Mouse (Mus musculus): ENCODE measurements around the gene Tuba3a.
"Not testable (repeated sequence)": the region's sequence is repeated elsewhere in the genome, so short reads cannot be mapped to it uniquely, and the experiment has no call there.

Gene Tuba3a

DNA sequence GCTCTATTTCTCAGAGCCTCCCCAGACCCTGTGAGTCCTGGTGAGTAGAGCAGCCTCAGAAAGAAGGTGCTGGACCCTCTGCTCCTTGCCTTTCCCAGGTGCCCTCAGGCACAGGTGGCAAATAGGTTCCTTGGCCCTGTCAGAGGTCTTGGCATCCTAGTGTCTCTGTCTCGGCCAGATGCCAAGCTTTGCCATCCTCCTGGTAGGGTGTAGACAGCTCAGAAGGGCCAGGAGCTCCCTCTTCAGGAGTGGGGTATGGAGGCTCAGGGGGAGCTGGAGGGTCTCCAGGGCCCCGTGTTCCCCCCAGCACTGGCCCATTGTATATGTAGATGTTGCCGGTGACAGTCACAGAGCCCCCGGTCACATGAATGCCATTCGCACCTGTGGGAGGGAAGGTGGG, 21.2 kb upstream of the Tuba3a start:
- DNase-seq (ENCODE audit: low spot score) = no peak

DNA sequence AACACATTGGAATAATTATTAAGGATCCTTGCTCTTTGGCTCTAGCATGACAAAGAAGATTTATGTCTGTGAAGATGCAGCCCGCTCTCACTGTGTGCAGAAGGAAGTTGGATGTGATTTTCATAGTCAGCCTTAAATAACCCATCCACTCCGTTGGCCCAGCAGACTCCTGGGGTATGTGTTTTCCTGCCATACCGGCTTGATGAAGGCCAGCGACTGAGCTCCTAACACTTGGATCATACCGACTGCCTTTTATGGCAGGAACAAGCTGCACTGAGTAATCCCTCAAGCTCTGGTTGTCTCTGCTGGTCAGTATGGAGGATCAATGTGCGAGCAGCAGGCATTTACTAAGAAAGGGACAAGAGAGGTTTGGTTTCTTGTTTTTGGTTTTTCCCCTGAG, 19.6 kb upstream of the Tuba3a start:
- DNase-seq (ENCODE audit: low spot score) = peak; percentile 38

DNA sequence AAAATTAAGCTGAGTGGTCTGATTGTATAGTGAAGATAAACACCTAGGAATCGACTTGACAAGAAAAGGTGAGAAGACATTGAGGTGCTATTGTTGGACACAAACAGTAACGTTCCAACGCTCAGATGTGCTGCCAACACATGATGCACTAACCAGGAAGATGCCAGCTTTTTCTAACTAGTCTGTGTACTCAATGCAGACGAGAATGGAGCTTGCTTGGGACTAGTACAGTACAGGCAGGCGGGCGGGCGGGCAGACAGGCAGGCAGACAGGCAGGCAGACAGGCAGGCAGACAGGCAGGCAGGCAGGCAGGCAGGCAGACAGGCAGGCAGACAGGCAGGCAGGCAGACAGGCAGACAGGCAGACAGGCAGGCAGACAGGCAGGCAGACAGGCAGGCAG, 18.6 kb upstream of the Tuba3a start:
- not testable (repeated sequence) for DNase-seq (ENCODE audit: low spot score)

DNA sequence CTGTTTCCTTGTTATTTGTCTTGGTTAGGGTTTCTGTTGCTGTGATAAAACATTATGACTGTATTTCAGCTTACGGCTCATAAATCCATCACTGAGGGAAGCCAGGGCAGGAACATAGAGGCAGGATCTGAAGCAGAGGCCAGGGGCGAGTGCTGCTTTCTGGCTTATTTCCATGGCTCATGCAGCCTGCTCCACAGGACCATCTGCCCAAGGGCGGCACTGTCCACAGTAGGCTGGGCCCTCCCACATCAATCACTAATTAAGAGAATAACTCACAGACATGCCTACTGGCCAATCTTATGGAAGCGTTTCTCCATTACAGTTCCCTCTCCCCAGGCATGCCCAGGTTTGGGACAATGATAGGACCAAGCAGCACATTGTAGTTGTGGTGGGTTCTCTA, 17.4 kb upstream of the Tuba3a start:
- DNase-seq (ENCODE audit: low spot score) = no peak

DNA sequence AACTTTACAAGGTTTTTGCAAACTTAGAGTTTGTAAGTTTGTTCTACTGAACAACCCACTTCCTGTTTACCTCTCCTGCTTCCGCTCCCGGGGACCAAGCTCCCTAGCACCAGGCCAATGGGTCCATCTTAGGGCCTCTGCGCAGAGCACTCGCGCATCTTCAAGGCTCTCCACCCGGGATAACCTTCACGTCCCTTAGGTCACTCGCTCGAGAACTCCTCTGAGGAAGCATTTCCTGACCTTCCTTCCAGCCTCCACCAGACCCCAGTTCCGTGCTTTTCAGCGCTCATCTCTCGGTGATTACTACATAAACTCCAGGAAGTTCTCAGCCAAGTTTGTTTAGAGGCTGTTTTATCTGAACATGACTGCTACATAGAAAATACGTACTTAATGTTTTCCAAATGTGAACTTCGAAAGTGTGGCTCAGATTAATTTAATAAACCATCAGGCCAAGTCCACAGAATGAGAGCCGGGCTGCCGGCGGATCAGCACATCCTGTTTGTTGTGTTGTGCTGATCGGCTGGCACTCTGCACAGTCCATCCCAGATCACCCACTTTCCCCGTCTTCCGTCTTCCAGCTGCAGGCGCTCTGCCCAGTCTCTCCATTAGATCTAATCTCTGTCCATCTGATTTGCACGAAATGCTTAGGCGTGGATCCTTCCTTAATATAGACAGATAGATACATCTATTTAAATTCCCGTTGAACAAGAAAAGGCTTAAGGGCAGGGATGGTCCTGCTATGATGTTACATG, 16.6 kb upstream of the Tuba3a start:
- DNase-seq (ENCODE audit: low spot score) = no peak

GRCm38 (mm10) chr6:125300982-125301381, 15.1 kb upstream of the Tuba3a start:
- no peak for DNase-seq (ENCODE audit: low spot score)

DNA sequence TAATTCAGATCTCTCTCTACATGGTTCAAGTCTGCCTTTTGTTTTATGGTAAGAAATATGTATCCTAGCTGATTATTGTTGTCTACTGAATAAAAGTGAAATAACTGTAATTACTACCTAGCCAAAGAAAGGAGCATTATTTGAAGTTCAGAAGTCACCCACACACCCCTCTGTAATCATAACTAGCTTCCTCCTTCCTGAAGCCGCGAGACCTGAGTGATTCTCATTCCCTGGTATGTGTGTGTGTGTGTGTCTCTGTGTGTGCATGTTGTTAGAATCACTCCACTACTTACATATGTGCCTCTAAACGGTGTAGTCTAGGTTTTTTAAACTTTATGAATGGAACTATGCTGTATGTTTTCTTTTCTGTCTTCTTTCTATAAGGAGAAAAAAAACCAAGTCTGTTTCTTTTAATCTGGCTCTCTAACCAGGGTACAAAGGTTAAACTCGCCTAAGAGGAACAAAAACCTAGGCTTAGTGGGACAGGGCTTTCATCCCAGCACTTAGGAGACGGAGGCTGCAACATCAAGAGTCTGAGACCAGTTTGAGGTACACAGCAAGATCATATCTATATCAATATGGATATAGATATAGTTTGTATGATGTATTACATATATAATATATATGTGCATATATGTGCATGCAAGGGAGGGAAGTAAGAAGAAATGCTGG, 11.4 kb upstream of the Tuba3a start:
- DNase-seq (ENCODE audit: low spot score) = no peak

GRCm38 (mm10) chr6:125294049-125294448, 8.2 kb upstream of the Tuba3a start:
- DNase-seq (ENCODE audit: low spot score) = no peak

DNA sequence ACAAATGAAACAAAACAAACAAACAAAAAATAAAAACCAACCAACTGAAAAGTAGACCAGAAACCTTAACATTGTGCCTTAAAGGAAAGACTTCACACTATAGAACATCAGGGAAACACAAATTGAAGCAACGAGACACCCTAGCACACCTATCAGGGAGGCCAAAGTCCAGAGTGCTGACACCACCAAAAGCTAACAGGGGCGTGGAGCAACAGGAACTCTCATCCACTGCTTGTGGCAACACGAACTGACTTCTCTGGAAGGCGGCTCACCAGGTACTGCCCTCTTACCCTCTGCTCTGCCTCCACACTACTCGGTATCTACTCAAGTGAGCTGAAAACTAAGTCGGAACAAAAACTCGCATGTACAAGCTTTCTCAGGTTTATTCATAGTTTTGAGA, 6.4 kb upstream of the Tuba3a start:
- DNase-seq (ENCODE audit: low spot score) = no peak

DNA sequence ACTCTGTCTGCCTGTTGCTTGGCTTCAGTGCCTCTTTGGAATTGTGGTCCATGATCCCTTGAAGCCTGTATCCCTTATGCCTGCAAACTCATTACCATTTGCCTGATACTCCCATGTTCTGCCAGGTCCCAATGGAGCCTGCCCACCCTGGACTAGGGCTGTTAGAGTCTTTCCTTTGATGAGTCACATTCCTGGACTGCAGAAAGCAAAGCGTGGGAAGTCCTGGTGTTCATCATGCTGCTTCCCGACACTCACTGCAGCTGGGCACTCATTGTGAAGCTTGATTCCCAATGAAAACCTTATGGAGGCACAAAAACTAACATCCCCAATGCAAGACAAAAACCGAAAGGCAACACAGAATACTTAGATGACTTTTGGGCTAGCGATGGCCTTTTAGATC, 5.5 kb upstream of the Tuba3a start:
- no peak for DNase-seq (ENCODE audit: low spot score)

- no peak for DNase-seq (ENCODE audit: low spot score)
Observed at GRCm38 (mm10) chr6:125288730-125289129, 2.9 kb upstream of the Tuba3a start.

DNA sequence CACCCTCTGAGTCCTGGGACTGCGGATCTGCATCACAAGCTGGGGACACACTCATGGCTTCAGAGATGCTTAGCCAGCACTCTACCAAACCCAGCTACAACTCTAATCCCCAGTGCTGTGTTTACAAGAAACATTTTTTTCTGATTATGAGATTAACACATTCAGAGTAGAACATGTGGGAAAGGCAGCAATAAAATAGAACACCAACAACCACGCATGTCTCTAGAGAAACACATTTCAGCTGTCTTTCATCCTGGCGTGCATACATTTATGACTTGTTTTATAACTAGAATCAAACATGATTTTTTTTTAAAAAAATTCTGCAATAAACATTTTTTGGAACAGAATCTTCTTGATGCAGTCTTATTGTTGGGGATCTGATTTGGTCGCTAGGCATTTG, 1.1 kb upstream of the Tuba3a start:
- DNase-seq (ENCODE audit: low spot score) = no peak

GRCm38 (mm10) chr6:125284751-125285150, 1.1 kb downstream of the Tuba3a start:
- DNase-seq (ENCODE audit: low spot score) = no peak

DNA sequence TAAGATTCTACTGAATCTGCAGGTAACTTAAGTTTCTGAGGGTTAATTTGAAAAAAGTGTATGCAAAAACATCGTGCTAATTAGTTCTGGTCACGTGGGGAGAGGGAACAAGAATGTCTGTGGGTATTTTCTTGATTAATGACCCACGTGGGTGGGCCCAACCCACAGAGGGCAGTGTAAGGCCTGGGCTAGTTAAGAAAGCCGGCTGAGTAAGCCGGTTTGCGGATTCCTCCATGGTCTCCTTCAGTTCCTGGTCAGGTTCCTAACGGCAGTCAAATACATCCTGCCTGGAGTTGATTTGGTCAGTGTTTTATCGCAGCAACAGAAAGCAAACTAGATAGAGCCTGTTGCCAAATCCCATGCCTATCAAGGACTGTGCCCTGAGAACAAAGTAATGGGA, 1.6 kb downstream of the Tuba3a start:
- peak; percentile 42 for DNase-seq (ENCODE audit: low spot score)

DNA sequence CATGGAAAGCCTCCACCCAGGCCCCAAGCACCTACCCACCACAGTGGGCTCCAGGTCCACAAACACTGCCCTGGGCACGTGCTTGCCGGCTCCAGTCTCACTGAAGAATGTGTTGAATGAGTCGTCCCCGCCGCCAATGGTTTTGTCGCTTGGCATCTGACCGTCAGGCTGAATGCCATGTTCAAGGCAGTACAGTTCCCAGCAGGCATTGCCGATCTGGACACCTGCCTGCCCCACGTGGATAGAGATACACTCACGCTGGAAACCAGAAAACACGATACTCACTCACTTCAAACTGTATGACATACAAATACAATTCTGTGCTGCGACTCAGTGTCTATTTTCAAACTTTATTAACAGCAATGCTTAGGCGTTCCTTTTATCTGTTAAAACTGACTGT, 3.1 kb downstream of the Tuba3a start:
- DNase-seq (ENCODE audit: low spot score) = not testable (repeated sequence)

DNA sequence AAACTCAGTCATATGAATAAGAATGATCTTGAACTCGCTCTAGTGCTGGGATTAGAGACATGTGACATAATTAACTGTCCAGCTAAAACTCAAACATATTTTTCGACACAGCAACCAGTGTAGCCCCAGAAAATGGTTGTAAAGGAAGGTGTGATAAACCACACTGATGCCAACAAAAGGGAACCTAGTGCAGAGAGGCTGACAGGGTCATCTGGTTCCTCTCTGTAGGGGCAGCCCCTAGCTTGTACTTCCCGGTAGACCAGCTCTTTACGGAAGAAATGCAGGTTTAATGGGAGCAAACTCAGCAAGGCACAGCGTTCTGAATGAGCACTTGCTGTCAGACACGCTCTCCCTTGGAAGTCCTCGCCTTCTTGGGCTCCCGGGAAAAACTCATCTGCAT, 6.1 kb downstream of the Tuba3a start:
- no peak for DNase-seq (ENCODE audit: low spot score)

DNA sequence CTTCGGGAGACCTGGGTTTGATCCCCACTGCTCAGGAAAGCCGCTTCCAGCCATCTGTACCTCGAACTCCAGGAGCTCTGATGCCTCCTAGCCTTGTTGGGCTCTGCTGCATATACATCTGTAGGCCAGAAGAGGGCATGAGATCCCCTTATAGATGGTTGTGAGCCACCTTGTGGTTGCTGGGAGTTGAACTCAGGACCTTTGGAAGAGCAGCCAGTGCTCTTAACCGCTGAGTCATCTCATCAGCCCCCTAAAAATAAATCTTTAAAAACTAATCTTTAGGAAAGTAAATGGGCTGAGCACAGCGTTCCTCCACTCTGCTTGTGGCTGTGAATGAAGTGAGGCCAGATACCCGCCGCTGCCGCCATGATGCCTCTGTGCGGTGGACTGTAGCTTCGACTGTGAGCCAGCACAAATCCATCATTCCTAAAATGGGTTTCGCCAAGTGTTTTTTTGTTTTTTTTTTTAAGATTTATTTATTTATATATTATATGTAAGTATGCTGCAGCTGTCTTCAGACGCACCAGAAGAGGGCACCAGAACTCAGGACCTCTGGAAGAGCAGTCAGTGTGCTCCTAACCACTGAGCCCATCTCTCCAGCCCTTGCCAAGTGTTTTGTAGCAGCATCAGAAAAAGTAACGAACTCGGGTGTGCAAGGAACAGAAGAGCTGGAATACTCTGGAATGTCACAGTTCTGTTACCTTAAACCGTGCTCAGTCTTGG, 10.8 kb downstream of the Tuba3a start:
- peak; percentile 68 for DNase-seq (ENCODE audit: low spot score)

DNA sequence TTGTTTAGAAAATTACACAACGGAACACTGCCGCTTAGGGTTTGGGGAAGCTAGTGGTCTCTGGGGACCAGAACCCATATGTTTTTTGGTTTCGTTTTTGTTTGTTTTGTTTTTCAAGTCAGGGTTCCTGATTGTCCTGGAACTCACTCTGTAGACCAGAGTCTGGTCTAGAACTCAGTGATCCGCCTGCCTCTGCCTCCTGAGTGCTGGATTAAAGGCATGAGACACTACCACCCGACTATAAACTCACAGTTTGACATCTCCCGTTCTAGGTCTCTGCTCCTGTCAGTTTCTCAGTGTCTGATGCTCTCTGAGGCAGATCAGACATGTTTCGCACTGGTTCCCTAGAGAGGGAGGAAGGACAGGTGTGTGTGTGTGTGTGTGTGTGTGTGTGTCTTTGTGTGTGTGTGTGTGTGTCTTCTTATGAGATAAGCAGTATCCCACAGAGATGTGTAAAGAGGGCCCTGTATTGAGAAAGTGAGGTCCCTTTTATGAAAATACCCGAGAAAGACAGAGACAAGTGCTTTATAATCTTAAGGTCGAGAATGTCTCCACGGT, 13.5 kb downstream of the Tuba3a start:
- no peak for DNase-seq (ENCODE audit: low spot score)

DNA sequence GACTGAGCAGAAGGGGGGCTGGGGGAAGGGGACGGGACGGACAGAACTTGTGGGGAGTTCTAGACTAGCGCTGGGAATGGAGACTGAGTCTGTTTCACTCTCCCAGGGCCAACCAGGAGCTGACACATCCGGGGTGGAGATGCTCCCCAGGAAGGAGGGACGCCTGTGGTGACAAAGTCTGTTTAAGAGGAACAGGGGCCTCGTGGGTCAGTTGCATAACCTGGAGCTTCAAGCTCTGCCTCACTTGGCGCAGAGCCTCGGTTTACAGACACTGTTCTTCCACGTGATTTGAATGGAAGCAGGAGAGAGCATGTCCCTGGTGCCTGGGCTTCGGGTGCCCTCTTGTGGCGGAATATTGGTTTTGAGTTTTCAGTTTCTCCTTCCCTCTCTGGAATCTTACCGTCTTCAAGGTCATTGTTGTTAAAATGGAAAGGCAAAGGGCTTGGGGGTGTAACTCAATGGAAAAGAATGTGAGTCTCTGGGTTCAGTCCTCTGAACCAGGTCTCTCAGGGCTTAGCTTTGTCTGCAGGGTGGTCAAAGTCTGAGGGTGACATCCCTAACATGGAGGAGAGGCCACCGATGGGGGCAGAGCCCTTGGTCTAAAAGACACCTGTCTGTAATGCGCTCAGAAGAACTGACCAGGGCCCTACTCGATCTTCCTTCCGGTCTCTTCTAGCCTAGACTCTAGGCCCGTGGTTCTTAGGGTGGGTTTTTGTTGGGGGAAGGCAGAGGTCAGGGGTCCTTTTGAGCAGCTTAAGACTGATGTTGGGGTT, 14.2 kb downstream of the Tuba3a start:
- DNase-seq (ENCODE audit: low spot score) = peak; percentile 95

GRCm38 (mm10) chr6:125268799-125269198, 17.0 kb downstream of the Tuba3a start:
- no peak for DNase-seq (ENCODE audit: low spot score)

GRCm38 (mm10) chr6:125267469-125267868, 18.4 kb downstream of the Tuba3a start:
- DNase-seq (ENCODE audit: low spot score) = no peak

- not testable (repeated sequence) for DNase-seq (ENCODE audit: low spot score)
Observed at GRCm38 (mm10) chr6:125266600-125266999, 19.2 kb downstream of the Tuba3a start.
